Mouse (Mus musculus) kidney, adult 2 months (tissue): Measurements from ENCODE around the gene Tax1bp1. TPM values are rescaled to one million over a fixed set of nuclear protein-coding genes. Genes with fewer than 3 reads are reported as not detected.

Source experiments
- DNase-seq: peaks from one replicate; pipeline ENCODE4 v3.0.0; 2021
- H3K27ac ChIP-seq: fragments of 200-500 bp; 2 replicates; pipeline ENCODE4 v1.5.1; 2012; ENCODE audit warnings: low read depth, low read length, control low read depth, inconsistent platforms; ENCODE audit not compliant: insufficient read depth
- H3K27me3 ChIP-seq: fragments of 200-500 bp; replicated peaks from 2 replicates; pipeline ENCODE4 v1.6.1; 2012; ENCODE audit warnings: mild to moderate bottlenecking, moderate library complexity, low read length, inconsistent platforms; ENCODE audit not compliant: control insufficient read depth, insufficient read depth
- H3K36me3 ChIP-seq: fragments of 200-500 bp; 2 replicates; pipeline ENCODE4 v1.6.1; 2012; ENCODE audit warnings: mild to moderate bottlenecking, moderate library complexity, low read length, inconsistent platforms; ENCODE audit not compliant: control insufficient read depth, insufficient read depth
- H3K4me1 ChIP-seq: fragments of 200-500 bp; 2 replicates; pipeline ENCODE4 v1.6.1; 2011; ENCODE audit warnings: low read length; ENCODE audit not compliant: control insufficient read depth, insufficient read depth
- H3K4me3 ChIP-seq: fragments of 200-500 bp; 2 replicates; pipeline ENCODE4 v1.5.1; 2011; ENCODE audit warnings: mild to moderate bottlenecking, low read depth, low read length, control low read depth; ENCODE audit not compliant: insufficient read depth
- CTCF ChIP-seq: fragments of 200-500 bp; conservative IDR thresholded peaks from 2 replicates; pipeline ENCODE4 v1.5.1; 2011; ENCODE audit warnings: low read depth, mild to moderate bottlenecking, control low read depth, low read length, moderate library complexity, mixed read lengths; ENCODE audit not compliant: insufficient read depth, insufficient read length
- POLR2A ChIP-seq: fragments of 200-500 bp; IDR thresholded peaks from one replicate; pipeline ENCODE4 v1.6.1; 2011; ENCODE audit warnings: low read depth, low read length, control low read depth
- WGBS: fragments of 180-500 bp; shearing (Covaris S2); methylation state at CpG from one replicate; pipeline ENCODE4 v1.1.7; 2018; 5-methylcytosine and 5-hydroxymethylcytosine counted together
- polyA plus RNA-seq: library from polyadenylated mRNA; depleted of rRNA; stranded (reverse); fragments of >200 nt; gene quantifications from 2 replicates; pipeline ENCODE4 v1.2.3, GENCODE M21; 2012

The Tax1bp1 gene
- polyA plus RNA-seq, 1 experiment: 63.1 TPM

GRCm38 (mm10) chr6:52690365-52690764 is 23.2 kb upstream of the Tax1bp1 start:
- Histone ChIP-seq H3K4me3 (no peak overlapping the region), H3K27me3 (no peaks in the 10 kb centered on the region), H3K4me1 (peaks cover 5% of the 10 kb centered on the region; the same call in 1 of the 2 replicates), H3K27ac (no peak overlapping the region), H3K36me3 (no peaks in the 10 kb centered on the region)
- peak; percentile 41 for DNase-seq
- 65% methylated on average over 3 of the region's 3 CpGs for WGBS
- TF ChIP-seq CTCF: no peak
- no peak for TF ChIP-seq POLR2A

- H3K4me1 ChIP-seq: peaks cover 4% of the 10 kb centered on the region; the same call in 1 of the 2 replicates
- no peak overlapping the region for H3K4me3 ChIP-seq
- no peak overlapping the region for H3K27ac ChIP-seq
- H3K27me3 ChIP-seq: no peaks in the 10 kb centered on the region
- TF ChIP-seq CTCF (no peak), POLR2A (no peak)
- no peak for DNase-seq
- WGBS: 80% methylated on average over 5 of the region's 5 CpGs
- no peaks in the 10 kb centered on the region for H3K36me3 ChIP-seq
Measured at GRCm38 (mm10) chr6:52691800-52692199, 21.7 kb upstream of the Tax1bp1 start.

GRCm38 (mm10) chr6:52692451-52693063 is 21.0 kb upstream of the Tax1bp1 start:
- no peaks in the 10 kb centered on the region for H3K36me3 ChIP-seq
- no peak for TF ChIP-seq CTCF
- no peak for TF ChIP-seq POLR2A
- H3K27ac ChIP-seq: no peak overlapping the region
- H3K27me3 ChIP-seq: no peaks in the 10 kb centered on the region
- H3K4me3 ChIP-seq: no peak overlapping the region
- WGBS: 79% methylated on average over 6 of the region's 6 CpGs
- no peaks in the 10 kb centered on the region; the same call in 1 of the 2 replicates for H3K4me1 ChIP-seq
- no peak for DNase-seq

- WGBS: 61% methylated on average over 4 of the region's 4 CpGs
- TF ChIP-seq CTCF (no peak), POLR2A (no peak)
- no peak overlapping the region for H3K4me3 ChIP-seq
- DNase-seq: no peak
- no peaks in the 10 kb centered on the region for H3K36me3 ChIP-seq
- H3K27ac ChIP-seq: no peak overlapping the region
- H3K27me3 ChIP-seq: no peaks in the 10 kb centered on the region
- no peaks in the 10 kb centered on the region for H3K4me1 ChIP-seq
Measured at GRCm38 (mm10) chr6:52697964-52698535, 15.5 kb upstream of the Tax1bp1 start.

GRCm38 (mm10) chr6:52699050-52699449 is 14.5 kb upstream of the Tax1bp1 start:
- DNase-seq: no peak
- Histone ChIP-seq H3K4me1 (no peaks in the 10 kb centered on the region), H3K36me3 (no peaks in the 10 kb centered on the region), H3K4me3 (no peak overlapping the region), H3K27ac (no peak overlapping the region), H3K27me3 (no peaks in the 10 kb centered on the region)
- 94% methylated on average over 1 of the region's 1 CpGs for WGBS
- TF ChIP-seq POLR2A: no peak
- no peak for TF ChIP-seq CTCF

- no peaks in the 10 kb centered on the region for H3K36me3 ChIP-seq
- TF ChIP-seq CTCF (no peak), POLR2A (no peak)
- no peak for DNase-seq
- H3K4me3 ChIP-seq: no peak overlapping the region
- 68% methylated on average over 4 of the region's 4 CpGs for WGBS
- H3K4me1 ChIP-seq: no peaks in the 10 kb centered on the region
- H3K27me3 ChIP-seq: no peaks in the 10 kb centered on the region
- no peak overlapping the region for H3K27ac ChIP-seq
Measured at GRCm38 (mm10) chr6:52699899-52700298, 13.6 kb upstream of the Tax1bp1 start.

GRCm38 (mm10) chr6:52703263-52703662 is 10.3 kb upstream of the Tax1bp1 start:
- Histone ChIP-seq H3K36me3 (no peaks in the 10 kb centered on the region), H3K27me3 (no peaks in the 10 kb centered on the region), H3K27ac (no peak overlapping the region), H3K4me1 (no peaks in the 10 kb centered on the region), H3K4me3 (no peak overlapping the region)
- DNase-seq: no peak
- TF ChIP-seq POLR2A (no peak), CTCF (no peak)
- WGBS: 88% methylated on average over 2 of the region's 2 CpGs

GRCm38 (mm10) chr6:52705280-52705679 is 8.2 kb upstream of the Tax1bp1 start:
- no peak for DNase-seq
- Histone ChIP-seq H3K27ac (no peak overlapping the region), H3K36me3 (no peaks in the 10 kb centered on the region), H3K4me3 (no peak overlapping the region), H3K4me1 (no peaks in the 10 kb centered on the region), H3K27me3 (no peaks in the 10 kb centered on the region)
- no peak for TF ChIP-seq CTCF
- no peak for TF ChIP-seq POLR2A
